In the genomic region with DNA sequence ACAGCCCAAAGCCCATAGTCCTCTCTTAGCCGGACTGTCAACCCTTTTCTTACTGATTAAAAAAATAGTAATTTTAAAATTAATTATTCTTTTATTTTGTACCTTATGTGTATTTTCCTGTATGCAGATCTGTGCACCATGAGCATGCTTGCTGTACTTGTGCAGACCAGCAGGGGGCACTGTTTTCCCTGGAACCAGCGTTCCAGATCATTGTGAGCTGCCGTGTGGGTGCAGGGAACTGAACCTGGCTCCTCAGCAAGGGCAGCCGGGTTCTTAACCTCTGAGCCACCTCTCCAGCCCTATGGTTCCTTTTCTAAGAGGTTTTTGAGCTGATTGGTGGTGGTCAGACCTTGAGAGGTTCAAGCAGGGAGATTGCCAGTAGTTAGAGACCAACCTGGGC, we compare ENCODE assay signal across 11 mouse cellular contexts.
DNase-seq lines count a peak whose midpoint lies in the region; ATAC-seq and TF ChIP-seq lines count a peak whose summit lies in the region.
"Had no signal": no experiment of that assay in that cellular context is flagged by ENCODE, and none has a peak within 500 bp of the region (broad histone marks: within the 10 kb centered on the region; RNA-seq: fewer than 3 reads in every experiment).

No protein-coding gene starts in this region.

- H3K4me2 ChIP-seq in intestine, postnatal 0 days (replicated peaks; ENCODE audit: low read depth) = no peak overlapping the region
- H3K4me2 ChIP-seq in intestine, embryonic 16.5 days (ENCODE audit: low read depth, low read length) = no peak overlapping the region
- no peak overlapping the region for H3K4me2 ChIP-seq in stomach, postnatal 0 days (replicated peaks; ENCODE audit: low read depth)
- H3K4me2 ChIP-seq: midbrain, embryonic 11.5 days had no signal

- no peak for ATAC-seq in intestine, postnatal 0 days
- no peak for ATAC-seq in intestine, embryonic 16.5 days
- ATAC-seq in stomach, postnatal 0 days (ENCODE audit: low FRiP score, low TSS enrichment) = no peak

- TF ChIP-seq CTCF in intestine, postnatal 0 days (IDR thresholded peaks at IDR 0.05; ENCODE audit: low read depth) = peak; percentile 64
- TF ChIP-seq CTCF in thymus, adult 2 months (IDR thresholded peaks at IDR 0.05; ENCODE audit: borderline replicate concordance, control insufficient read depth, extremely low read depth, insufficient read depth, low read length, poor library complexity) = peak; percentile 79; the same call in 1 of the 2 replicates
- peak; percentile 28; the same call in 1 of the 2 replicates for TF ChIP-seq CTCF in cortical plate, adult 2 months (IDR thresholded peaks at IDR 0.05; ENCODE audit: extremely low read depth, insufficient read depth, low read length)
- peak; percentile 62 for TF ChIP-seq CTCF in stomach, postnatal 0 days (IDR thresholded peaks at IDR 0.05; ENCODE audit: low read depth)

- peaks cover 12% of the 10 kb centered on the region; the same call in 1 of the 2 replicates for H3K36me3 ChIP-seq in intestine, postnatal 0 days (ENCODE audit: control insufficient read depth, insufficient read depth)
- H3K36me3 ChIP-seq in intestine, embryonic 16.5 days (ENCODE audit: control insufficient read depth, insufficient read depth, low read length) = no peaks in the 10 kb centered on the region
- no peaks in the 10 kb centered on the region for H3K36me3 ChIP-seq in thymus, adult 2 months (ENCODE audit: control insufficient read depth, insufficient read depth, low read length)
- H3K36me3 ChIP-seq in stomach, postnatal 0 days (ENCODE audit: control insufficient read depth, insufficient read depth, low read length) = no peaks in the 10 kb centered on the region

- H3K4me3 ChIP-seq in intestine, postnatal 0 days (ENCODE audit: low read depth, low read length) = no peak overlapping the region
- no peak overlapping the region for H3K4me3 ChIP-seq in intestine, embryonic 16.5 days (ENCODE audit: low read length)
- H3K4me3 ChIP-seq in thymus, adult 2 months (ENCODE audit: control insufficient read depth, insufficient read depth, low read length) = no peak overlapping the region
- H3K4me3 ChIP-seq in cortical plate, adult 2 months (ENCODE audit: insufficient read depth, low read length) = no peak overlapping the region
- no peak overlapping the region for H3K4me3 ChIP-seq in stomach, postnatal 0 days (ENCODE audit: low read depth, low read length)
- H3K4me3 ChIP-seq: erythroblast, embryonic 14.5 days had no signal

- H3K4me1 ChIP-seq in intestine, postnatal 0 days (replicated peaks; ENCODE audit: control insufficient read depth, insufficient read depth, low read length) = no peaks in the 10 kb centered on the region
- H3K4me1 ChIP-seq in intestine, embryonic 16.5 days (ENCODE audit: control insufficient read depth, insufficient read depth, low read length) = peaks cover 25% of the 10 kb centered on the region
- H3K4me1 ChIP-seq in thymus, adult 2 months (replicated peaks; ENCODE audit: control insufficient read depth, insufficient read depth, low read length) = peaks cover 72% of the 10 kb centered on the region
- peaks cover 2% of the 10 kb centered on the region for H3K4me1 ChIP-seq in cortical plate, adult 2 months (ENCODE audit: control insufficient read depth, insufficient read depth, low read length)
- no peaks in the 10 kb centered on the region for H3K4me1 ChIP-seq in stomach, postnatal 0 days (replicated peaks; ENCODE audit: control insufficient read depth, insufficient read depth)

- H3K27ac ChIP-seq in intestine, postnatal 0 days (ENCODE audit: low read depth, low read length) = no peak overlapping the region
- H3K27ac ChIP-seq in intestine, embryonic 16.5 days (ENCODE audit: low read length) = no peak overlapping the region
- H3K27ac ChIP-seq in thymus, adult 2 months (ENCODE audit: control insufficient read depth, insufficient read depth, low read length) = peak overlapping the region; percentile 91
- peak overlapping the region; percentile 73 for H3K27ac ChIP-seq in cortical plate, adult 2 months (ENCODE audit: insufficient read depth, low read length)
- no peak overlapping the region for H3K27ac ChIP-seq in stomach, postnatal 0 days (replicated peaks)

- H3K9ac ChIP-seq in intestine, postnatal 0 days (ENCODE audit: low read depth, low read length) = no peak overlapping the region
- H3K9ac ChIP-seq in intestine, embryonic 16.5 days (ENCODE audit: low read depth, low read length) = no peak overlapping the region
- H3K9ac ChIP-seq in stomach, postnatal 0 days (ENCODE audit: low read length) = no peak overlapping the region

- TF ChIP-seq EP300 in stomach, postnatal 0 days (optimal IDR thresholded peaks at IDR 0.05) = no peak

- no peak for DNase-seq in thymus, adult 2 months
- no peak for DNase-seq in thymus, adult 18-20 months
- no peak for DNase-seq in stomach, postnatal 0 days (ENCODE audit: low spot score)
- no peak for DNase-seq in heart, adult 11 months
- no peak for DNase-seq in urinary bladder, postnatal 36 days (ENCODE audit: low spot score in 2 of 2)
- DNase-seq: cerebellum, adult 11 months had no signal

- 86% methylated on average over 4 of the region's 4 CpGs for WGBS in intestine, postnatal 0 days
- WGBS in intestine, embryonic 16.5 days = 87% methylated on average over 4 of the region's 4 CpGs
- 93% methylated on average over 4 of the region's 4 CpGs for WGBS in thymus, adult 2 months
- 92% methylated on average over 4 of the region's 4 CpGs for WGBS in stomach, postnatal 0 days

- no peak for TF ChIP-seq POLR2A in thymus, adult 2 months (IDR thresholded peaks at IDR 0.05; ENCODE audit: control insufficient read depth, extremely low read depth, insufficient read depth, low read length, poor library complexity)
- TF ChIP-seq POLR2A in cortical plate, adult 2 months (IDR thresholded peaks at IDR 0.05; ENCODE audit: extremely low read depth, insufficient read depth, low read length) = no peak

- no peaks in the 10 kb centered on the region for H3K9me3 ChIP-seq in intestine, postnatal 0 days (ENCODE audit: control insufficient read depth)
- H3K9me3 ChIP-seq in intestine, embryonic 16.5 days (ENCODE audit: control insufficient read depth, low read length) = no peaks in the 10 kb centered on the region
- H3K9me3 ChIP-seq in stomach, postnatal 0 days (ENCODE audit: control insufficient read depth, low read length) = no peaks in the 10 kb centered on the region

- H3K27me3 ChIP-seq in intestine, postnatal 0 days (replicated peaks; ENCODE audit: control insufficient read depth, insufficient read depth, low read length) = no peaks in the 10 kb centered on the region
- H3K27me3 ChIP-seq in intestine, embryonic 16.5 days (replicated peaks; ENCODE audit: control insufficient read depth, insufficient read depth, low read length) = no peaks in the 10 kb centered on the region
- no peaks in the 10 kb centered on the region for H3K27me3 ChIP-seq in thymus, adult 2 months (ENCODE audit: control insufficient read depth, insufficient read depth, low read length)
- H3K27me3 ChIP-seq in stomach, postnatal 0 days (ENCODE audit: control insufficient read depth, insufficient read depth, low read length) = no peaks in the 10 kb centered on the region

Comparison
In these comparisons a context has a peak if more than half of its experiments do, and no peak if none do; other contexts are left out.
1. H3K27ac ChIP-seq: peak in thymus, adult 2 months (single experiment) and cortical plate, adult 2 months (single experiment); none in intestine, postnatal 0 days (single experiment), intestine, embryonic 16.5 days (single experiment) and stomach, postnatal 0 days (single experiment).
2. CTCF ChIP-seq: peak in every context shown above with its lines; median percentile 79 in thymus, adult 2 months; 64 in intestine, postnatal 0 days; 62 in stomach, postnatal 0 days; 28 in cortical plate, adult 2 months.